ENCODE assay signal across 27 mouse cellular contexts in the genomic region with DNA sequence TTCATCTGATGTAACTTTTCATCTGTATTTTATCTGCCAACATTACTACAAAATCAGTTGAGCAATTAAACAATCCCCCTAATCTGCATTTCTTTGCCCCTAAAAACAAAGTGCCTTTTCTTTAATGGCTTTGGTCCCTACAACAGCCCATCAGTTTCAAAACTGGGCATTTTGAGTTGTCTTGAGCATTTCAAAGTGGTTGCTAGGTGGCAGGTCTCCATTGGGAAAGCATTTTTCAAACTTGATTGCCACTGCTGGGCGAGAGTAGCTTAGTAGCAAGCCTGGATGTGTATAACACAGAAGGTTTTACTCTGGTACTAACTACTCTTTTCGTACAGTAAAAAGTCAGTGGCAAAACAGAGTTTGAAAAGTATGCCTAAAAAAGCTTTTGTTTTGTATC. TPM values are rescaled to one million over a fixed set of nuclear protein-coding genes. Genes with fewer than 3 reads are reported as not detected.
DNase-seq lines count a peak whose midpoint lies in the region; ATAC-seq lines count a peak whose summit lies in the region.
"Had no signal": no experiment of that assay in that cellular context is flagged by ENCODE, and none has a peak within 500 bp of the region (broad histone marks: within the 10 kb centered on the region; RNA-seq: fewer than 3 reads in every experiment).

No protein-coding gene starts in this region.

- DNase-seq in hindbrain, embryonic 11.5 days (ENCODE audit: low spot score): peak; percentile 6
- peak; percentile 27 for DNase-seq in layer of hippocampus, adult 9-11 months
- no peak for DNase-seq in layer of hippocampus, postnatal 36 days
- no peak for DNase-seq in cerebellum, adult 8-10 months
- DNase-seq: adrenal gland, postnatal 36 days; B cell, adult 2 months; cerebellum, adult 11-12 months; cerebellum, postnatal 25 days; gastrocnemius, postnatal 10 days; heart, postnatal 4 days; kidney, adult 9 months; kidney, postnatal 14 days; liver, postnatal 0 days had no signal

- no peak overlapping the region for H3K4me2 ChIP-seq in hindbrain, embryonic 11.5 days (replicated peaks; ENCODE audit: low read depth, low read length)
- H3K4me2 ChIP-seq in hindbrain, embryonic 12.5 days (replicated peaks): no peak overlapping the region
- H3K4me2 ChIP-seq in neural tube, embryonic 14.5 days (ENCODE audit: low read depth, low read length): no peak overlapping the region
- H3K4me2 ChIP-seq in neural tube, embryonic 15.5 days: no peak overlapping the region
- no peak overlapping the region for H3K4me2 ChIP-seq in hindbrain, embryonic 16.5 days (ENCODE audit: low read length)
- H3K4me2 ChIP-seq: embryonic facial prominence, embryonic 12.5 days; intestine, embryonic 15.5 days; limb, embryonic 12.5 days; liver, embryonic 11.5 days had no signal

- H3K27ac ChIP-seq in hindbrain, embryonic 11.5 days (ENCODE audit: low read depth, low read length): no peak overlapping the region
- no peak overlapping the region for H3K27ac ChIP-seq in hindbrain, embryonic 12.5 days
- no peak overlapping the region for H3K27ac ChIP-seq in neural tube, embryonic 14.5 days (ENCODE audit: low read depth, low read length)
- no peak overlapping the region for H3K27ac ChIP-seq in neural tube, embryonic 15.5 days (replicated peaks)
- H3K27ac ChIP-seq in hindbrain, embryonic 16.5 days (ENCODE audit: low read depth, low read length): no peak overlapping the region
- H3K27ac ChIP-seq: embryonic facial prominence, embryonic 12.5 days; heart, embryonic 10.5 days; intestine, embryonic 15.5 days; limb, embryonic 12.5 days had no signal

- no peak overlapping the region for H3K4me3 ChIP-seq in hindbrain, embryonic 11.5 days (ENCODE audit: low read depth, low read length)
- H3K4me3 ChIP-seq in hindbrain, embryonic 12.5 days: no peak overlapping the region
- no peak overlapping the region for H3K4me3 ChIP-seq in neural tube, embryonic 14.5 days (ENCODE audit: low read depth, low read length)
- no peak overlapping the region for H3K4me3 ChIP-seq in neural tube, embryonic 15.5 days (replicated peaks)
- no peak overlapping the region for H3K4me3 ChIP-seq in hindbrain, embryonic 16.5 days (ENCODE audit: low read length)
- H3K4me3 ChIP-seq: embryonic facial prominence, embryonic 12.5 days; heart, embryonic 10.5 days; intestine, embryonic 15.5 days; limb, embryonic 12.5 days; megakaryocyte, embryonic 14.5 days had no signal

- no peaks in the 10 kb centered on the region for H3K36me3 ChIP-seq in hindbrain, embryonic 11.5 days (ENCODE audit: control insufficient read depth, insufficient read depth, low read length)
- no peaks in the 10 kb centered on the region for H3K36me3 ChIP-seq in hindbrain, embryonic 12.5 days
- H3K36me3 ChIP-seq in neural tube, embryonic 14.5 days (ENCODE audit: control insufficient read depth, insufficient read depth, low read length): no peaks in the 10 kb centered on the region
- no peaks in the 10 kb centered on the region for H3K36me3 ChIP-seq in neural tube, embryonic 15.5 days
- H3K36me3 ChIP-seq in hindbrain, embryonic 16.5 days (ENCODE audit: control insufficient read depth, insufficient read depth, low read length): no peaks in the 10 kb centered on the region
- H3K36me3 ChIP-seq: embryonic facial prominence, embryonic 12.5 days; G1E; heart, embryonic 10.5 days; intestine, embryonic 15.5 days; limb, embryonic 12.5 days had no signal

- H3K27me3 ChIP-seq in hindbrain, embryonic 11.5 days (ENCODE audit: control insufficient read depth, insufficient read depth, low read length): no peaks in the 10 kb centered on the region
- H3K27me3 ChIP-seq in hindbrain, embryonic 12.5 days: no peaks in the 10 kb centered on the region
- H3K27me3 ChIP-seq in neural tube, embryonic 14.5 days (ENCODE audit: control insufficient read depth, insufficient read depth, low read length): no peaks in the 10 kb centered on the region
- H3K27me3 ChIP-seq in neural tube, embryonic 15.5 days (replicated peaks): no peaks in the 10 kb centered on the region
- no peaks in the 10 kb centered on the region for H3K27me3 ChIP-seq in hindbrain, embryonic 16.5 days (replicated peaks; ENCODE audit: control insufficient read depth, insufficient read depth, low read length)
- H3K27me3 ChIP-seq: CH12.LX; embryonic facial prominence, embryonic 12.5 days; intestine, embryonic 15.5 days; limb, embryonic 12.5 days; megakaryocyte, embryonic 14.5 days had no signal

- 61% methylated on average over 2 of the region's 2 CpGs for WGBS in hindbrain, embryonic 11.5 days
- WGBS in hindbrain, embryonic 12.5 days: 41% methylated on average over 2 of the region's 2 CpGs
- WGBS in neural tube, embryonic 14.5 days: 45% methylated on average over 2 of the region's 2 CpGs
- 30% methylated on average over 2 of the region's 2 CpGs for WGBS in neural tube, embryonic 15.5 days
- whole genome bisulfite sequencing in hindbrain, embryonic 16.5 days: 37% methylated on average over 2 of the region's 2 CpGs

- no peaks in the 10 kb centered on the region for H3K4me1 ChIP-seq in hindbrain, embryonic 11.5 days (replicated peaks; ENCODE audit: control insufficient read depth, insufficient read depth, low read length)
- H3K4me1 ChIP-seq in hindbrain, embryonic 12.5 days: no peaks in the 10 kb centered on the region
- H3K4me1 ChIP-seq in neural tube, embryonic 14.5 days (ENCODE audit: control insufficient read depth, insufficient read depth, low read length): no peaks in the 10 kb centered on the region
- no peaks in the 10 kb centered on the region for H3K4me1 ChIP-seq in neural tube, embryonic 15.5 days
- H3K4me1 ChIP-seq in hindbrain, embryonic 16.5 days (ENCODE audit: control insufficient read depth, insufficient read depth, low read depth, low read length): 0 out of 2 replicates have a peak, but pooled peaks cover 2% of the 10 kb centered on the region
- H3K4me1 ChIP-seq: embryonic facial prominence, embryonic 12.5 days; heart, embryonic 10.5 days; intestine, embryonic 15.5 days; limb, embryonic 12.5 days; megakaryocyte, embryonic 14.5 days had no signal

- no peak for ATAC-seq in hindbrain, embryonic 11.5 days (ENCODE audit: low FRiP score)
- ATAC-seq in hindbrain, embryonic 12.5 days (ENCODE audit: low FRiP score): no peak
- peak; percentile 46; the same call in 1 of the 2 replicates for ATAC-seq in neural tube, embryonic 14.5 days (ENCODE audit: low read depth)
- ATAC-seq in neural tube, embryonic 15.5 days (ENCODE audit: low FRiP score): no peak
- peak; percentile 74; the same call in 1 of the 2 replicates for ATAC-seq in hindbrain, embryonic 16.5 days
- ATAC-seq: intestine, embryonic 15.5 days; liver, postnatal 0 days; Patski had no signal

- H3K9ac ChIP-seq in hindbrain, embryonic 11.5 days (ENCODE audit: low read depth, low read length): no peak overlapping the region
- no peak overlapping the region for H3K9ac ChIP-seq in hindbrain, embryonic 12.5 days
- H3K9ac ChIP-seq in neural tube, embryonic 14.5 days (replicated peaks; ENCODE audit: low read depth, low read length): no peak overlapping the region
- H3K9ac ChIP-seq in neural tube, embryonic 15.5 days (replicated peaks): no peak overlapping the region
- no peak overlapping the region for H3K9ac ChIP-seq in hindbrain, embryonic 16.5 days (ENCODE audit: low read depth, low read length)
- H3K9ac ChIP-seq: embryonic facial prominence, embryonic 12.5 days; intestine, embryonic 15.5 days; limb, embryonic 12.5 days; liver, postnatal 0 days had no signal

- H3K9me3 ChIP-seq in hindbrain, embryonic 11.5 days (ENCODE audit: control insufficient read depth, low read length): no peaks in the 10 kb centered on the region
- H3K9me3 ChIP-seq in hindbrain, embryonic 12.5 days (replicated peaks): no peaks in the 10 kb centered on the region
- H3K9me3 ChIP-seq in neural tube, embryonic 14.5 days (ENCODE audit: control insufficient read depth, low read length): no peaks in the 10 kb centered on the region
- no peaks in the 10 kb centered on the region for H3K9me3 ChIP-seq in neural tube, embryonic 15.5 days (replicated peaks)
- no peaks in the 10 kb centered on the region for H3K9me3 ChIP-seq in hindbrain, embryonic 16.5 days (ENCODE audit: control insufficient read depth, low read length)
- H3K9me3 ChIP-seq: embryonic facial prominence, embryonic 12.5 days; G1E; heart, embryonic 10.5 days; intestine, embryonic 15.5 days; limb, embryonic 12.5 days; megakaryocyte, embryonic 14.5 days had no signal

RNA-seq across cellular contexts. Expression of a gene that starts 10.2 kb away (rescaled TPM):
- 7.4 and 9.1 TPM in 2 replicates for polyA plus RNA-seq in hindbrain, embryonic 11.5 days (2014; fragmentation: Nextera tagmentation; extraction: Ambion mirVana)
- polyA plus RNA-seq in hindbrain, embryonic 12.5 days (2016; fragmentation: Nextera tagmentation; extraction: Ambion mirVana): 17.2 and 19.2 TPM in 2 replicates
- total RNA-seq in layer of hippocampus, postnatal 36 days (2021): 10 to 100 TPM; 52.9 to 58.6 TPM
- 11.4 and 11.7 TPM in 2 replicates for polyA plus RNA-seq in neural tube, embryonic 14.5 days (2014; fragmentation: Nextera tagmentation; extraction: Ambion mirVana)
- polyA plus RNA-seq in neural tube, embryonic 15.5 days (2015; fragmentation: Nextera tagmentation; extraction: Ambion mirVana): 13.9 and 14.7 TPM in 2 replicates
- polyA plus RNA-seq in hindbrain, embryonic 16.5 days (2015; fragmentation: Nextera tagmentation; extraction: Ambion mirVana): 14.9 and 16.2 TPM in 2 replicates
- total RNA-seq: granulocyte monocyte progenitor cell, adult 5-6 weeks had no signal
- polyA plus RNA-seq: G1E had no signal

Comparison
In these comparisons a context has a peak if more than half of its experiments do, and no peak if none do; other contexts are left out.
1. ATAC-seq: peak in neural tube, embryonic 14.5 days (single experiment) and hindbrain, embryonic 16.5 days (single experiment); none in hindbrain, embryonic 11.5 days (single experiment), hindbrain, embryonic 12.5 days (single experiment) and neural tube, embryonic 15.5 days (single experiment).
2. DNase-seq: peak in hindbrain, embryonic 11.5 days (single experiment) and layer of hippocampus, adult 9-11 months (single experiment); none in layer of hippocampus, postnatal 36 days (0 of 2) and cerebellum, adult 8-10 months (single experiment).